ENCODE assay signal across 1 mouse cellular context in the genomic region with DNA sequence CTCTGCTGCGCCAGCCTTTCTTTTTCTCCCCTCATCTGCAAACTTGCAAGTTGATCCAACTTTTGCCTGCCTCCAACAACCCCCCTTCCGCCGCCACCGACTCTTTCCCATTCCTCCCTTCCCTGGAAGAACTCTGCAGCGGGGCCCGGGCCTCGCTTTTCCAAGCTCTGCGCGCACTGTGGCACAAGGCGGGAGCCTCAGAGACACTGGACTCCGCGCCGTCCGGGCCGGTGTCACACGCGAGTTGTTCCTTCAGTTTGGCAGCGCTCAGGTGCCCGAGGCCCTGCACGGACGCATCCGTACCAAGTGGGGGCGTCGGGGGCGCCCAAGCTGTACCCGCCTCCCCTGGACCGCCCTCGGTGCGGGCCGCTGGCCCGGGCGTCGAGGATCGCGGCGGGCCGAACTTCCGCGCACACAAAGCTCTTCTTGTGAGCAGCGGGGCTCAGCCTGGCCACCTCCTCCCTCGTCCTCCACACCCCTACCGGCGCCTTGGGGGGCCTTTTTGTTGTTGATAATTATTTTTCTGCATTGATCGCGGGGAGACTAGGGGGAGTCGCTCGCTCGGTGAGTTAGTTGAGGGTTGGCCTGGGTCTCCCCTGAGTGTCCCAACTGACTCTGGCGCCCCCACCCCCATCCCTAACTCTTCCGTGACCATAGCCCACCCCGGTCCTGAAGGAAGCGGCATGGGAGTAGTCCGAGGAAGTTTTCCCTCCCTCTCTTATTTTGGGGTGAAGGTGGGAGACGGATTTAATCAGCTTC.
A peak's percentile ranks its signal among the peaks of the same experiment; 100 is the strongest.
TF ChIP-seq lines count a peak whose summit lies in the region.

No protein-coding gene starts in this region.

TF ChIP-seq in MEL, 35 proteins besides CTCF, POLR2A, EP300 and RAD21 (continued from another document):
- TF ChIP-seq UBTF (IDR thresholded peaks at IDR 0.05; ENCODE audit: borderline replicate concordance, insufficient read depth, low read depth, low read length) (peak; percentile 31; the same call in 1 of the 2 replicates), SMC3 (IDR thresholded peaks at IDR 0.05; ENCODE audit: low read depth, low read length) (no peak)
